Mouse (Mus musculus) layer of hippocampus, postnatal 36 days (tissue): Measurements from ENCODE around the gene Rbpjl. TPM values are rescaled to one million over a fixed set of nuclear protein-coding genes. Genes with fewer than 3 reads are reported as not detected.

Experiments
- DNase-seq, 2 experiments: peaks; one replicate each; pipeline ENCODE4 v3.0.0; 2022
- microRNA-seq, 2 experiments: library from miRNA; unstranded; fragments of <30 nt; microRNA quantifications; one replicate each; pipeline ENCODE4 v1.2.0; 2021
- total RNA-seq, 2 experiments: library from RNA; stranded (reverse); gene quantifications; 2 replicates each; pipeline ENCODE4 v1.2.3; 2021

Gene Rbpjl
- total RNA-seq, 2 experiments from 2014 or later, result 0.35 to 0.46 TPM

DNA sequence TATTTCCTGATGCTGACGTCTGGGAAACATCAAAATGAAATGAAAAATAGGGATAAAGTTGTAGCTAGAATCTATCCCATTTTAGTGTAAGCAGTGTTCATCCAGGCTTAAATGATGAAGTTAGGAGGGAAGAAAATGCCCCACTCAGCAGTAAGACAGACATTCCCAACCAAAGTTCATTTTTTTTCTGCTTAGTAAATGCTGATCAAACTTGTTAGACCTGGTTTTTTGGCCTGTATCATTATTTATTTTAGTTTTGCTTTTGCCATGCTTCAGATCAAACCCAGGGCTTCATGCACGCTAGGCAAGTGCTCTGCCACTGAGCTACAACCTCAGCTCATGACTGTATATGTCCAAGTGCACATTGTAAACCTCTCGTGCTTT, 43.1 kb downstream of the Rbpjl start:
- no peak for DNase-seq

DNA sequence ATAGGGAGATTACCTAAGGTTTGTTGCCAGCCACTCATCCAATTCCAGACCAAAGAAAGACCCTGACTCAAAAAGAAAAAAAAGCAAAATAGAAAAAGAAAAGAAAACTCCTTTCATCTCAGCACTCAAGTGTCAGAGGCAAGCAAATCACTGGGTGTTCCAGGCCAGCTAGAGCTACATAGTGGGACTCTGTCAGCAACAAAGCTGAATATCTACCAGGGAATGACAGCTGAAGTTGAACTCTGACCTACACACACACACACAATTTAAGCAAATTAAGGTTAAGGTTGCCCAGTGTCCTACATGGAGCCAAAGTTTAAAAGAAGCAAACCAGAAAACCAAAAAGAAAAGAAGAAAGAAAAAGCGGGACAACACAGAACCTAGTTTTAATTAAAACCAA, 45.2 kb downstream of the Rbpjl start:
- no peak for DNase-seq

DNA sequence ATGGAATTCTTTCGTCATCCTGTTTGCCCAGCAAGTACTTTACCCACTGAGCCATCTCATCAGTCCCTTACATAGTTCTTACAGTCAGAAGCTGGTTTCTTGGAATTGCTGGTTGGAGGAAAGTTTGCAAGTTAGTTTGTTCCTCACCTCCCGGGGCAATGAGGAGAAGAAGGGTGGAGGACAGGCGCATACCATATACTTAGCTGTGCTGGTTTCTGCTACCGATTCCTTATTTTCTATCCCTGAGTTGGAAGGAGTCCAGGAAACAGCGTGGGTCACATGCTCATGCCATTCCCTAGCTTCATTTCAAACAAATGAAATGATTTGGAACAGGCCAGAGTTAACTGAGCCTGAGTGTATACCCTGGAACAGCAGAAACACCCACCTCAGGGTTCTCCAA, 46.0 kb downstream of the Rbpjl start:
- DNase-seq, result no peak

DNA sequence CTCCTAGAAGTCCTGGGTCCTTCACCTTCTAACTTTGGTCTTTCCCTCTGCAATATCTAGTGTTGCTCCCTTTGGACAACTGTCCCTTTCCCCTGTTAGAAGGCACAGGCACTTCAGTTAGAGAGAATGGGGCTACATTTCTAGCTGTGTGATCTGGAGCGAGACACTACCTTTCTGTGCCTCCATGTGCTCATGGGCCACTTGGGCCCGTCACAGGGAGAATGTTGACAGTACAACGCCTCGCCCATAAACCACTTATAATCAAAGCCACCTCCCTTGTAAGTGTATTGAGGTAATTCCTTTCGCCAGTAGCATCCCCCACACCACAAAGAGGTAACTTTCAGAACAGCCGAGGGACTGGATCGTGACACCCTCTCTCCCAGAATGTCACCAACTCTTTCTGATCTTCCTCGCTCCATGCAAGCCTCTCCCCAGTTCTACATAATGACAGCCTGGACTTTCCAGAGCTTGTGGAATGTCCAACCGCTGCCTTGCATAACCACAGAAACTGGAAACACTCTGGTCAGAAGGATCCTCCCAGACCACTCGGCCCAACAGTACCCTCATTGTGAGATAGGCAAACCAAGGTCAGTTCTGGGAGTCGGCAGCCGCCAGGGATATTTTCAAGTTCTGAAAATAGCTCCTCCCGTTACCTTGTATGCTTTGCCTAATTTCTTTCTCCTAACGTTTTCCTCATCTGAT, 46.6 kb downstream of the Rbpjl start:
- DNase-seq, result no peak

DNA sequence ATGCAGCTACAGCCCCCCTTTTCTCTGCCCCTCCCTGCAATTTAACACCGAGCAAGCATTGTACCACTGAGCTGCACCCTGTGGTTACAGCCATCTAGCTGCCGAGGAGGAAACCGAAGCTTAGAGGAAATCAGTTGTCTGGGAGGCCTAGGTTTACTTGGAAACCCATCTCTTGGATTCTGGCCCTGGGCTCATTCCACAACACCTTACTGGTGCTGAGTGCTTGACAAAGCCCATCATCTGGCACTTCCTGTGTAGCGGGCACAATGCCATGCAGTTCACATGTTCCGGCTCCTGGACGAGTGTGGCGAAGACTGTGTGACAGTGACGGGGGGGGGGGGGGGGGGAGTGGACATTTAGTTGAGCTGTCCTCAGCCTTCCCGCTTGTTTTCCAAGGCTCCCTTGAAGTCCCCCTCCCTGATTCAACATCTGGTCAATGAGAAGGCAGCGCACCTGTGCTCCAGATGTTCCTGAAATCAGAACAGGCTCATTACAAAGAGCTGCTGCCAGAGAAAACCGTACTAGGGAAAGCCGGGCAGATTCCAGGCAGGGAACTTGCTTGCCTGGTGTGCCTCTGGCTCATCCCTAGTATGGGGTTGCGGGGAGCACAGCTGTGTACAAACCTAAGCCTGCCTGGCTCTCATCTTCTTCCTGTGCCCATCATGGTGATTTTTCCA, 49.2 kb downstream of the Rbpjl start:
- no peak for DNase-seq

DNA sequence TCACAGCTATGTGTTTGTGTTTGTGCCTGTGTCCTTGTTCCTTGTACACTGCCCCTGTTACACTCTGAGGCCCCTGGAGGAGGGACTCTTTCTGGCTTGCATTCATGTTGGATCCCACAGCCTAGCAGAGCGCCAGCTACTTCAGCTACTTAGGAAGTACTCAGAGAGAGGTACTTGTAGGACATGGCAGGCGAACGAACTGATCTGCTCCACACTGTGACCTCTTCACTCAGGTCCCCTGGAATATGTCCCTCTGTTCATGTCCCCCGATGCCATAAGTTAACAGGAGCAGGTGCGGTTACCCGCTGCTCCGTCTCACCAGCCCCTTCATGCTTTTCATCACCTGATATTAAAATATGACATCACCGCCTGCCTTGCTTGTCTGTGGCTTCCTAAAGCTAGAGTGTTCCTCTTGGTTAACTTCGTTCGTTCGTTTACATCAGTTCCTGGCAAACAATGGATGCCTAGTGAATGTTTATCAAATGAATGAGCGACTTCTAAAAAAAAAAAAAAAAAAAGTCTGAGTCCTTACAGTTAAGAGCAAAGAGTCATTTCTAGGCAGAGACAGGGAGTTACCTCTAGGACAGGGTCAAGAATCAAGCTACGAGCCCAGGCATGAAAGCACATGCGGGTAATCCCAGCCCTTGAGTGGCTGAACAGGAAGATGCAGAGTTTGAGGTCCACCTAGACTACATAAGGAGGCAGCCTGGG, 50.3 kb downstream of the Rbpjl start:
- DNase-seq, result no peak

DNA sequence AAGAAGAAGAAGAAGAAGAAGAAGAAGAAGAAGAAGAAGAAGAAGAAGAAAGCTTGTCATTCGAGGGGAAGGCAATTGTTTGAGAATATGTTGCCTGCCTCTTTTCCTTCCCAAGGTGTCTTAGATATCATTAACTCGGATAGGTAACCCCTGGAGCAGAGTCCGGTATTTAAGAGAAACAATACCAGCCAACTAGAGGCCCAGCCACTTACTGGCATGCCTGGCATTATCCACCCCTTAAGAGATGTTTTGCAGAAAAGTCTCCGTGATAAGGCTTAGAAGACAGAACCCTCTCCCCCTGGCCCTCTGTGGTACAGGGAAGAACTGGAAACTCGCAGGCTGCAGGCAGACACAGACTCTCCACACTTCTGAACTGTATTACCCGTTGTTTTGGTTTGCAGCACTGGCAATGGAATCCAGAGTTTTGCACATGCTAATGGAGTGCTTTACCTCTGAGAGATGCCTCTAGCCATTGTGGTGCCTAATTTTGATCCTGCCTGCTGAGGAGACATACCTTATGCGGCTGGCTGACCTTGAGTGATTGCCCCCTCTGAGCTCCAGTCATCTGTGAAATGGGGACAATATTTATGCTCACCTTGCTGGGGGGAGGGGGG, 51.1 kb downstream of the Rbpjl start:
- no peak for DNase-seq

DNA sequence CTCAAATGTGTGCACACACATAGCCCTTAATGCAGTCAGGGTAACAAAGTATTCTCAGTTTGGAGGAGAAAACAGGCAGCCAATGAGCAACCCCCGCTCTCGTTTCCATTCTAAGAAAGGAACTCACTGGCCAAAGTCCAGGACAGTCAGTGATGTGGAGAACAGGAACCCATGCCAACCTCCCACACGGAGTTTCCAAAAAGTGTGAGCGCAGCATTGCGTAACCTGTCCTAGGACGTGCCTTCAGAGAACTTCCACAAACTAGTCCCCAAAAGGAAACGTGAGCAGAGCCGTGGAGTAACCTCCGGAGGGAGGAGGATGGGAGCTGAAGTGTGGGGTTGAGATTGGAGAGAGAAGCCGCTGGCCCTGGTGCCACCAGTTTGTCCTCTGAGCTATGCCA, 51.9 kb downstream of the Rbpjl start:
- DNase-seq, result peak; percentile 44 to 55

DNA sequence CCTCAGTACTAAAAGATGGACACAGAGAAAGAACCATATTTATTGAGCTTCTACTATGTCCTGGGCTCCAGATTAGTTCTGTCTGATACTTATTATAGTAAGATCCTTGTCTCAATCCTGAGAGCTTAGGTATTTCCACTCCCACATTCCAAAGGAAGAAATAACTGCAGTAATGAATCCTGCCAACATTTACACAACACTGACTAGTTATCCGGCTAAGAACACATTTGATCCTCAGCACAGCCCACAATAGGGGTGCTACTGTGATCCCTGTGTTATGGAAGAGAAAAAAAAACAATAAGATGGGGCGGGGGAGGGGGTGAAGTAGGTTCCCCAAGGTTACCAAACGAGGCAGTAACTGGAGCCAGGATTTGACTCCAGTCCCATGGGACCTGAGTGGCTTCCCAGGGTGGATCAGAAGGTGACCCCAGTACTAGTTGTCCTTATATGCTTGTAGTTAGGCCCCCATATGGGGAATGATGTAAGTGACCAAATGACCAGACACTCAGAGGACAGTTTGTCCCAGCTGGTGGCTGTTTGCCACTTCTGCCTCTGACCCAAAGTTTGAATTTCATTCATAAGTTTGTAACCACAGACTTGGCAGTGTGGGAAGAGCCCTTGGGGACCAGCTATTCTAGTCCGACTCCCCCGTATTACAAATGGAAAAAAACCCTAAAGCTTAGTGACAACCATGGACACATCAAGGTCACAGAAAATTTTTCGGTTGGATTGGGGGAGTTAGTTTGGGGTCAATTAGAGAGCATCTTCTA, 52.7 kb downstream of the Rbpjl start:
- no peak for DNase-seq

DNA sequence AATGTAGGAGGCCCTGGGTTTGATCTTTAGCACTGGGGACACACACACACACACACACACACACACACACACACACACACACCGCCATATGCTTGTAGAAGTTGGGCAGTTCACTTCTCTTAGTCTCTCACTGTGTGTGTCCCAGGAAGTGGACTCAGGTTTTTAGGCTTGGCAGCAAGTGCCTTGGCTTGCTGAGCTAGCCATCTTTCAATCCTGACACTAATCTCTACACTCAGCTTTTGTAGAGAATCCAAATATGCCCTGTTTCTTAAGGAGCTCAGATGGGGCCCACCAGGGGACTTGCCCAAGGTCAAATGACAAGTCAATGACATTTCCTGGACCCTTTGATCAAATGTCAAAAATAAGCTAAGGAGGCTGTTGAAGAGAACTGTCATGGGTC, 53.5 kb downstream of the Rbpjl start:
- no peak for DNase-seq

DNA sequence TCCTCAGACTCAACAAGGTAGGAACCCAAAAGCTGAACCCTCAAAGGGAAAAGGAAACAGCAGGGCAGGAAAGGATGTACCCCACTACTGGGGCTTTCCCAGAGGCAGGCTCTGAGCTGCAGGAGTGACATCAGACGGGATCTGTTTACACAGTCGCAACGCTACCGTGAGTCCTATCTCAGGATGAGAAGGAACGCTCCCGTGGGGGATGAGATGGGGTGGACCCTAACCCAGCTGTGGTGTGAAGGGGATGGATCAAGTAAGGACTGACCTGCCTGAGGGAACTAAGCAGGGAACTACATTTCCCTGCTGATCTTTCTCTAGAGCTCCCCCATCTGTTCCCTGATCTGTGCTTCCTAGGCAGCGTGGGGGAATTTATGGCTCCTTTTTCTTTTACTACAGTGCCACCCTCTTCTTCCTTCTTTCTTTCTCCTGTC, 53.9 kb downstream of the Rbpjl start, which contains the start of gene Sys1:
TSS of gene Sys1 (plus strand) at position 101 of the 437 bp plus-strand sequence.
- DNase-seq, result peak; percentile 44 to 45

DNA sequence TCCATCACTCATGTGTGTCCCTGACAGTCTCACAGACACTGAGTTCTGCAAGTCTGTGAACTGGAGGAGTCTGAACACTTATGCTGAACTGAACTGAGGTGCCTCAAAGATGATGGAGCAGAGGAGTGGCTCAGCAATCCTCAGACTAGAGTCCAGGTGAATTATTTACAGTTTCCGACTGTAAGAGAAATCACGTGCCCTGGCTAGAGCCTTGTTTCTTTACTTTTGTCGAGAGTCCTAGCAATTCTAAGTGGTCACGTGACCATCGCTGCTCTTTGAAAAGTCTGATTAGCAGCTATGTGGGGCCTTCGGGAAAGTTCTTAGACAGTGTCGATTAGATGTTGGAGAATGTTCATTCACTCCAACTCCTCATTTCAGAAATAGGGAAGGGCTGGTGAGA, 55.0 kb downstream of the Rbpjl start:
- DNase-seq, result no peak

DNA sequence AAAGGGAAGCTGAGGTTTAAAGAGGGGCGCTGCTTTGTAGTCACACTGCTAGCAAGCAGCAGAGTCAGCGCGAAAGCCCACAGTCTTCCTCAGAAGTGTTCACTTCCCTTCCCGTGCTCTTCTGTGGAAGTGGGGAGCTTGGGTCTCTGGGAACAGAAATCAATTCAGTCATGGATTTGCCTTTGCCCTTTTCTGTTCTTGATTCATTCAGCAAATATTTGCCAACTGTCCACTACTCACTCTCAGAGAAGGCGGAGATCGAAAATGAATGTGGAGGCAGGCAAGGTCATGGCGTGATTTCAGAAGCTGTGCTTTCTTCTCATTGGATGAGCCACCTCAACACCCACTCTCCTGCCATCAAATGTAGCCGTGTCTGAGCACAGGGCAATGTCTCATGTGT, 55.6 kb downstream of the Rbpjl start:
- DNase-seq, result no peak

DNA sequence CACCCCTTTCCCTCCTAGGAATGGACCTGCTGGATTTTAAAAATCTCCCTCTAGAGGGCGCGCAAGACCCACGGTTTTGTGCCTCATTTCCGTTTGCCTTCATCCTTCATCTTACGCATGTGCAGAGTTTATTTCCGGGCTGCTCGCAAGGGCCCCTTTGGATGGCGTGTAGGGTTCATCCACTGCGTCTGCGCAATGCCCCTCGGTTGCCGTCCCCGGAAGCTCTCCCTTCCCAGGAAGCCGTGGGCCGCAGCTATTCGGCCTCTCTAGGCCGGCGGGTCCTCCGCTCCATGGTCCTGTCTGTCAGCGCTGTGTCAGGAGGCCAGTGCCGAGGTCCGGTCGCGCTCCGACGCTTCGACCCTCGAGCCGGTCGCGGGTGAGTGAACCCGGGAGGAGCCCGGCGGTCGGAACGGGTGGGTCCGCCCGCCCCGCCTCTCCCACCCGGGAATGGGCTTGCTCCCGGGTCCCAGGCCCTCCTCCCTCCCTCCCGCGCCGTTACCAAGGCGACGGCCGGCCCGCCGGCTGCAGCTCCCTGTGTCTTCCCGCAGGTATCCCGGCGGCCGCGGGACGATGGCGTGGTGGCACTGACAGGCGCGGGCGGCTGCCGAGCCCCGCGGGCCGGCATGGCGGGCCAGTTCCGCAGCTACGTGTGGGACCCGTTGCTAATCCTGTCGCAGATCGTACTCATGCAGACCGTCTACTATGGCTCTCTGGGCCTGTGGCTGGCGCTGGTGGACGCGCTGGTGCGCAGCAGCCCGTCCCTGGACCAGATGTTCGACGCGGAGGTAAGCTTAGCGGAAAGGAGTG, 58.0 kb downstream of the Rbpjl start, which contains the start of gene Gm20458:
TSS of gene Gm20458 (plus strand) at position 223 of the 807 bp plus-strand sequence.
- peak; percentile 96 to 97 for DNase-seq

Small RNA genes lying within 50 kb of the gene (microRNA-seq; reads per million reads assigned to microRNA genes)
- 0 reads per million in 2 experiments for gene Mir7678

Other genes starting within 250 kb of the Rbpjl start
- gene Kcns1, start 232.0 kb upstream of the Rbpjl start, total RNA-seq, result 1 to 10 TPM; 4.0 to 4.2 TPM
- not detected for gene Wfdc5, start 220.4 kb upstream of the Rbpjl start, total RNA-seq
- not detected for gene Wfdc12, start 212.5 kb upstream of the Rbpjl start, total RNA-seq
- not detected for gene Wfdc15a, start 203.0 kb upstream of the Rbpjl start, total RNA-seq
- not detected for gene Wfdc15b, start 181.5 kb upstream of the Rbpjl start, total RNA-seq
- gene Svs2, start 164.7 kb upstream of the Rbpjl start, total RNA-seq, result not detected
- not detected for gene Svs3b, start 146.5 kb upstream of the Rbpjl start, total RNA-seq
- not detected for gene Svs4, start 124.7 kb upstream of the Rbpjl start, total RNA-seq
- gene Svs3a, start 113.9 kb upstream of the Rbpjl start, total RNA-seq, result not detected
- not detected for gene Svs6, start 86.4 kb upstream of the Rbpjl start, total RNA-seq
- not detected for gene Svs5, start 70.4 kb upstream of the Rbpjl start, total RNA-seq
- 1 to 10 TPM in 1 of 2 experiments, under 1 TPM in 1; 0.85 to 1.4 TPM for gene Slpi, start 14.0 kb upstream of the Rbpjl start, total RNA-seq
- gene Matn4, start 2.0 kb downstream of the Rbpjl start, total RNA-seq, result 10 to 100 TPM; 13.0 to 13.4 TPM
- 100 to 1,000 TPM; 102 to 129 TPM for gene Sdc4, start 40.7 kb downstream of the Rbpjl start, total RNA-seq
- 10 to 100 TPM; 37.7 to 42.3 TPM for gene Sys1, start 53.8 kb downstream of the Rbpjl start, total RNA-seq
- gene Gm20458, start 57.8 kb downstream of the Rbpjl start, total RNA-seq, result 10 to 100 TPM in 1 of 2 experiments, 1 to 10 TPM in 1; 7.0 to 13.3 TPM
- not detected for gene Trp53tg5, start 70.6 kb downstream of the Rbpjl start, total RNA-seq
- gene Dbndd2, start 83.0 kb downstream of the Rbpjl start, total RNA-seq, result 100 to 1,000 TPM; 108 to 110 TPM
- gene Pigt, start 94.4 kb downstream of the Rbpjl start, total RNA-seq, result 10 to 100 TPM; 76.6 to 84.5 TPM
- not detected for gene Wfdc2, start 159.3 kb downstream of the Rbpjl start, total RNA-seq
- not detected for gene Spint3, start 170.3 kb downstream of the Rbpjl start, total RNA-seq
- not detected for gene Wfdc6a, start 182.3 kb downstream of the Rbpjl start, total RNA-seq
- gene Eppin, start 190.5 kb downstream of the Rbpjl start, total RNA-seq, result not detected
- gene Wfdc6b, start 210.4 kb downstream of the Rbpjl start, total RNA-seq, result not detected
- not detected for gene Wfdc8, start 210.5 kb downstream of the Rbpjl start, total RNA-seq
- not detected for gene Wfdc16, start 235.7 kb downstream of the Rbpjl start, total RNA-seq